Mouse (Mus musculus) forebrain, embryonic 15.5 days (tissue): ENCODE measurements at regions not wholly inside any gene's neighbourhood (a gene's known extent, or its start where the extent isn't known, plus 50 kb on each side); places are given as distances from the start of the nearest gene placed in this dataset.

Experiments used
- ATAC-seq: fragments of 200-750 bp; cut with Nextera tagmentation; replicated peaks from 2 replicates; pipeline ENCODE4 v1.8.0; 2017; ENCODE audit warnings: mild to moderate bottlenecking, moderate TSS enrichment, moderate library complexity
- H3K27ac ChIP-seq: fragments of 300-500 bp; sonication (generic); replicated peaks from 2 replicates; pipeline ENCODE4 v1.5.1; 2015; ENCODE audit warnings: mild to moderate bottlenecking, inconsistent platforms
- H3K27me3 ChIP-seq: fragments of 300-500 bp; sonication (generic); 2 replicates; pipeline ENCODE4 v1.6.1; 2015; ENCODE audit warnings: inconsistent platforms
- H3K36me3 ChIP-seq: fragments of 300-500 bp; sonication (generic); 2 replicates; pipeline ENCODE4 v1.6.1; 2015; ENCODE audit warnings: mild to moderate bottlenecking, inconsistent platforms
- H3K4me1 ChIP-seq: fragments of 300-500 bp; sonication (generic); 2 replicates; pipeline ENCODE4 v1.6.1; 2015; ENCODE audit warnings: inconsistent platforms
- H3K4me2 ChIP-seq: fragments of 300-500 bp; sonication (generic); replicated peaks from 2 replicates; pipeline ENCODE4 v1.6.1; 2015; ENCODE audit warnings: mild to moderate bottlenecking, inconsistent platforms
- H3K4me3 ChIP-seq: fragments of 300-500 bp; sonication (generic); 2 replicates; pipeline ENCODE4 v1.5.1; 2015; ENCODE audit warnings: mild to moderate bottlenecking, inconsistent platforms
- H3K9ac ChIP-seq: fragments of 300-500 bp; sonication (generic); replicated peaks from 2 replicates; pipeline ENCODE4 v1.6.1; 2015; ENCODE audit warnings: mild to moderate bottlenecking, inconsistent platforms
- H3K9me3 ChIP-seq: fragments of 300-500 bp; sonication (generic); 2 replicates; pipeline ENCODE4 v1.6.1; 2016; ENCODE audit warnings: inconsistent platforms
- WGBS: fragments of 180-500 bp; shearing (Covaris S2); methylation state at CpG from one replicate; pipeline ENCODE4 v1.1.7; 2015; ENCODE audit warnings: mixed read lengths; 5-methylcytosine and 5-hydroxymethylcytosine counted together

GRCm38 (mm10) chr5:35332001-35332400 is 53.9 kb downstream of the Adra2c start:
- Histone ChIP-seq H3K4me1 (peaks cover 14% of the 10 kb centered on the region), H3K9ac (no peak overlapping the region), H3K27ac (no peak overlapping the region), H3K27me3 (no peaks in the 10 kb centered on the region), H3K36me3 (no peaks in the 10 kb centered on the region), H3K4me3 (no peak overlapping the region), H3K4me2 (no peak overlapping the region), H3K9me3 (no peaks in the 10 kb centered on the region)
- ATAC-seq: no peak
- 42% methylated on average over 4 of the region's 4 CpGs for WGBS

- no peak overlapping the region for H3K4me3 ChIP-seq
- H3K4me2 ChIP-seq: no peak overlapping the region
- no peaks in the 10 kb centered on the region for H3K36me3 ChIP-seq
- 69% methylated on average over 9 of the region's 9 CpGs for WGBS
- no peak overlapping the region for H3K9ac ChIP-seq
- H3K27me3 ChIP-seq: no peaks in the 10 kb centered on the region
- no peaks in the 10 kb centered on the region for H3K9me3 ChIP-seq
- no peak overlapping the region for H3K27ac ChIP-seq
- peak; percentile 85 for ATAC-seq
- H3K4me1 ChIP-seq: peaks cover 14% of the 10 kb centered on the region
Observed at GRCm38 (mm10) chr5:35334416-35335059, 54.4 kb upstream of the Hmx1 start.

- no peaks in the 10 kb centered on the region for H3K27me3 ChIP-seq
- WGBS: 60% methylated on average over 2 of the region's 2 CpGs
- H3K9ac ChIP-seq: no peak overlapping the region
- no peaks in the 10 kb centered on the region for H3K36me3 ChIP-seq
- no peak overlapping the region for H3K27ac ChIP-seq
- ATAC-seq: no peak
- H3K4me2 ChIP-seq: no peak overlapping the region
- H3K9me3 ChIP-seq: no peaks in the 10 kb centered on the region
- H3K4me3 ChIP-seq: no peak overlapping the region
- H3K4me1 ChIP-seq: peaks cover 14% of the 10 kb centered on the region
Observed at GRCm38 (mm10) chr5:35335081-35335480, 53.8 kb upstream of the Hmx1 start.
